Mouse (Mus musculus) mesoderm, embryonic 11.5 days (tissue): ENCODE results near the gene Ccdc146.
"Not testable (repeated sequence)": the region's sequence is repeated elsewhere in the genome, so short reads cannot be mapped to it uniquely, and the experiment has no call there.

Experiments used
- DNase-seq: peaks from one replicate; pipeline ENCODE4 v3.0.0-alpha.2; 2012; ENCODE audit warnings: low read depth, low spot score

Ccdc146 gene

GRCm38 (mm10) chr5:21387340-21387739 is 37.1 kb downstream of the Ccdc146 start:
- DNase-seq: no peak

GRCm38 (mm10) chr5:21386432-21386831 is 38.0 kb downstream of the Ccdc146 start:
- no peak for DNase-seq

GRCm38 (mm10) chr5:21384976-21385375 is 39.5 kb downstream of the Ccdc146 start:
- DNase-seq: no peak

- DNase-seq: no peak
Observed at GRCm38 (mm10) chr5:21384252-21384960, 40.1 kb downstream of the Ccdc146 start.

GRCm38 (mm10) chr5:21383392-21384251 is 40.9 kb downstream of the Ccdc146 start:
- no peak for DNase-seq

GRCm38 (mm10) chr5:21382678-21383077 is 41.8 kb downstream of the Ccdc146 start:
- DNase-seq: no peak

- peak; percentile 64 for DNase-seq
Observed at GRCm38 (mm10) chr5:21381986-21382385, 42.5 kb downstream of the Ccdc146 start.

- no peak for DNase-seq
Observed at GRCm38 (mm10) chr5:21378397-21378796, 46.1 kb downstream of the Ccdc146 start.

- DNase-seq: no peak
Observed at GRCm38 (mm10) chr5:21376935-21377334, 47.5 kb downstream of the Ccdc146 start.

- DNase-seq: no peak
Observed at GRCm38 (mm10) chr5:21373180-21373518, 51.3 kb downstream of the Ccdc146 start.

GRCm38 (mm10) chr5:21372493-21373179 is 51.8 kb downstream of the Ccdc146 start, which contains the start of gene Fgl2:
Fgl2 (plus strand) TSS chr5:21372642.
- DNase-seq: peak; percentile 73

- no peak for DNase-seq
Observed at GRCm38 (mm10) chr5:21371920-21372319, 52.6 kb downstream of the Ccdc146 start.

- DNase-seq: no peak
Observed at GRCm38 (mm10) chr5:21370218-21370947, 54.1 kb downstream of the Ccdc146 start.

- DNase-seq: no peak
Observed at GRCm38 (mm10) chr5:21367514-21367913, 57.0 kb downstream of the Ccdc146 start.

- no peak for DNase-seq
Observed at GRCm38 (mm10) chr5:21366338-21367053, 58.0 kb downstream of the Ccdc146 start.

- DNase-seq: no peak
Observed at GRCm38 (mm10) chr5:21363343-21363742, 61.1 kb downstream of the Ccdc146 start.

GRCm38 (mm10) chr5:21358648-21359047 is 65.8 kb downstream of the Ccdc146 start:
- no peak for DNase-seq

GRCm38 (mm10) chr5:21351678-21352077 is 72.8 kb downstream of the Ccdc146 start:
- DNase-seq: no peak

- no peak for DNase-seq
Observed at GRCm38 (mm10) chr5:21348366-21348765, 76.1 kb downstream of the Ccdc146 start.

GRCm38 (mm10) chr5:21342265-21342664 is 82.2 kb downstream of the Ccdc146 start:
- not testable (repeated sequence) for DNase-seq

- no peak for DNase-seq
Observed at GRCm38 (mm10) chr5:21332119-21332518, 92.4 kb downstream of the Ccdc146 start.
